Mouse (Mus musculus) heart, postnatal 25 days (tissue): ENCODE data around the gene Dnajb1. TPM values are rescaled to one million over a fixed set of nuclear protein-coding genes. Genes with fewer than 3 reads are reported as not detected.

Experiments used
- DNase-seq: peaks from one replicate; pipeline ENCODE4 v3.0.0; 2022; ENCODE audit warnings: low spot score
- intact Hi-C: fragments of 180-260 bp; cut with DNase I; formaldehyde crosslinking; loops from one replicate; pipeline ENCODE4 v1.15.1; 2025
- total RNA-seq, 2 experiments: library from RNA; stranded (reverse); gene quantifications; 2 replicates each; pipeline ENCODE4 v1.2.3; 2021

Dnajb1 gene
- total RNA-seq, 2 experiments from 2014 or later: 10.4 to 17.6 TPM

DNA sequence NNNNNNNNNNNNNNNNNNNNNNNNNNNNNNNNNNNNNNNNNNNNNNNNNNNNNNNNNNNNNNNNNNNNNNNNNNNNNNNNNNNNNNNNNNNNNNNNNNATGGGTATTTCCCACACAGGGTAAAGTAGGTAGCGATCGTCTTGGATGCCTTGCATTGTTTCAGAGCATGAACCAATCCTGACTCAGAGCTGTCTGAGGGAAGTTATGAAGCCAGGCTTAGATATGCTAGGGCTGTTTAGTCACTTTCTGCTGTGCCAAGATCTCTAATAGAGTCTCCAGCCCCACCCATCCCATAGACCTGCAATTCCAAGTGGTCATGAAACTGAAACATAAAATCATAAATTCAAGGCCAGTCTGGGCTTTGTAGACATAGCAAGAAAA is 5.4 kb upstream of the Dnajb1 start:
- no peak for DNase-seq
- intact Hi-C loops: no loop called here

DNA sequence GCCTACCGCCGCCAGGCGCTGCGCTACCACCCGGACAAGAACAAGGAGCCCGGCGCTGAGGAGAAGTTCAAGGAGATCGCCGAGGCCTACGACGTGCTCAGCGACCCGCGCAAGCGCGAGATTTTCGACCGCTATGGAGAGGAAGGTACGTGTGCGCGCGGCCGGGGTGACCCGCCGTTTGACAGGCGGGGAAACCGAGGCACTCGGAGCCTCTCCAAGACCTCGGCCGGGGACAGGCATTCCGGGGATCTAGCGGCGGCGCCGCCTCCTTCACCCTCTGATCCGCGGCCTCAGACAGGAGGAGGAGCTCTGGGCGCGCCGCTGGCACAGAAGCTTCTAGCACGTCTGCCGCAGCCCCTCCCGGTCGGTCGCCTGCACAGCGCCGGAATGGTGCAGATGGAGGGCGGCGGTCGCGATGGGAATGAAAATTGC is 421 bp downstream of the Dnajb1 start:
- intact Hi-C loops: loop anchor here (2.0 to 5.0 kb wide), 3 partner anchors 14 to 1239 kb away; partner anchors contain the start of genes Calr and Ndufb7

GRCm38 (mm10) chr8:83609086-83609485 is 1.1 kb downstream of the Dnajb1 start:
- intact Hi-C loops: loop anchor here (2.0 to 5.0 kb wide), 3 partner anchors 14 to 1238 kb away; partner anchors contain the start of genes Calr and Ndufb7
- no peak for DNase-seq

More for the DNA sequence above, 421 bp downstream of the Dnajb1 start:
- DNase-seq: peak; percentile 75

DNA sequence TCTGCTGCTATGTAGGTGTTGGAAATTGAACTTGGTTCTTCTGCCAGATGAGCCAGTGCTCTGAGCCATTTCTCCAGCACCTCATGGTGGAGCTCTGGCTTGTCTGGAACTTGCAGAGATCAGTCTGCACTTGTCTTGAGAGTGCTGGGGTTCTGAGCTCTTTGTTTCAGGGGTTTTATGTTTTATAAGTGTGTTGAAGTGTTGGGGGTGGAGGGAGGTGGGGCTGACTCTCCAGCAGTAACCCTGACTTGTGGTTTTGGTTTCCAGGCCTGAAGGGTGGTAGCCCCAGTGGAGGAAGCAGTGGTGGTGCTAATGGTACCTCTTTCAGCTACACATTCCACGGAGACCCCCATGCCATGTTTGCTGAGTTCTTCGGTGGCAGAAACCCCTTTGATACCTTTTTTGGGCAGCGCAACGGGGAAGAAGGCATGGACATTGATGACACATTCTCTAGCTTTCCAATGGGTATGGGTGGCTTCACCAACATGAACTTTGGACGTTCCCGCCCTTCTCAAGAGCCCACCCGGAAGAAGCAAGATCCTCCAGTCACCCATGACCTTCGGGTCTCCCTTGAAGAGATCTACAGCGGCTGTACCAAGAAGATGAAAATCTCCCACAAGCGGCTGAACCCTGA is 1.7 kb downstream of the Dnajb1 start:
- intact Hi-C loops: loop anchor here (2.0 to 10.0 kb wide), 4 partner anchors 13 to 1238 kb away; partner anchors contain the start of genes Calr and Ndufb7

DNA sequence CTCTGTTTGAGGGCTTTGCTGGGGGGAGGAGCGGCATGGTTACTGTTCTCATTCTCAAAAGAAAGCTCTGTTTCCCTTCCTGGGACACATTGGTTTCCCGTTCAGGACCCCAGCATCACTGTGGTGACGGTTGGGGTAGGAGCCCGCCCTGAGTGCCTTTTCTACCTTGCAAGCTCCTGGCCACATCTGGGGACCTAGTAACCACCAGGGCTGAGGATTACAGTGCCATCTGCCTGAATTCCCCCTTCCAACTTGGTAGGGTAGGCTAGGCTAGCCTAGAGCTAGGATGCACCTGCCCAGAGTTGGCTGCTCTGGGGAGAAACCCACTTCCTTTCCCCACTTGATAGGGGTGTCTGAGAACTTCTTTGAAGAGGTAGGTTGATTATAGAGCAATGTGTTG is 3.9 kb downstream of the Dnajb1 start:
- no peak for DNase-seq
- intact Hi-C loops: loop anchor here (10.0 kb wide), 1 partner anchor 167 kb away; no protein-coding TSS in a partner anchor

More for the DNA sequence above, 1.7 kb downstream of the Dnajb1 start:
- no peak for DNase-seq

DNA sequence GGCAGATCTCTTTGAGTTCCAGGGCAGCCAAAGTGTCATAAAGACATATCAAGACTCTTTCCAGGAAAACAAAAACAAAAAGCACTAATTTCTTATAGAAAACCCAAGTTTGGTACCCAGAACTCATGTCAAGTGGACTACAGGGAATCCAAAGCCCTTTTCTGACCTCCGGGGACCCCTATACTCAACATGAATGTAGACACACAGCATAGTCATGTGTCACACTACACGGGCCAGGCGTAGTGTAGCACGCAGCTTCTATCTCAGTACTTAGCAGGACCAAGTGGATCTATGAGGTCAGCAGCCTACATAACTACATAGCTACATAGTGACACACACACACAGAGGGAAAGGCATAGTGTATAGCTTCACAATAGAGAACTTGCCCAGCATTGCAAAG is 5.7 kb downstream of the Dnajb1 start:
- intact Hi-C loops: loop anchor here (10.0 kb wide), 1 partner anchor 169 kb away; no protein-coding TSS in a partner anchor
- no peak for DNase-seq

GRCm38 (mm10) chr8:83616625-83617024 is 8.6 kb downstream of the Dnajb1 start:
- intact Hi-C loops: loop anchor here (10.0 kb wide), 1 partner anchor 172 kb away; no protein-coding TSS in a partner anchor
- DNase-seq: no peak

DNA sequence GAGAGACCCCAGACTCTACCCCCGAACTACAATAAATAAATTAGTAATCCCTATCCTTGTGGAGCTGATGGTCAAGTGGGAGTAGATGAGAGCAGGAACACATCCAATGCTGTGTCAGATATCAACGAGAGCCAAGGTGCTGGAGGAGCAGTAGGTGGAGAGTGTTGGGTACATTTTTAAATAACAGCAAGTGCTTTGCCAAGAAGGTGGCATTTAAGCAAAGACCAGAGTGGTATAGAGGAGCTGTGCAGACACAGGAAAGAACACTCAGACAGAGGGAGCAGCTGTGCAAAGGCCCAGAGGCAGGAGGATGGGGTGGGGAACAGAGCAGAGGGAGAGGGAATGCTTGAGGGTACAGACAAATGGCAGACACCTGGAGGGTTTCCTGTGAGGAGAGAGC is 9.1 kb downstream of the Dnajb1 start:
- intact Hi-C loops: loop anchor here (10.0 kb wide), 1 partner anchor 172 kb away; no protein-coding TSS in a partner anchor
- DNase-seq: no peak

GRCm38 (mm10) chr8:83618566-83618965 is 10.6 kb downstream of the Dnajb1 start:
- intact Hi-C loops: loop anchor here (10.0 kb wide), 1 partner anchor 174 kb away; no protein-coding TSS in a partner anchor
- DNase-seq: no peak

- DNase-seq: no peak
- intact Hi-C loops: loop anchor here (10.0 kb wide), 1 partner anchor 175 kb away; no protein-coding TSS in a partner anchor
Measured at GRCm38 (mm10) chr8:83619568-83620285, 11.7 kb downstream of the Dnajb1 start.

DNA sequence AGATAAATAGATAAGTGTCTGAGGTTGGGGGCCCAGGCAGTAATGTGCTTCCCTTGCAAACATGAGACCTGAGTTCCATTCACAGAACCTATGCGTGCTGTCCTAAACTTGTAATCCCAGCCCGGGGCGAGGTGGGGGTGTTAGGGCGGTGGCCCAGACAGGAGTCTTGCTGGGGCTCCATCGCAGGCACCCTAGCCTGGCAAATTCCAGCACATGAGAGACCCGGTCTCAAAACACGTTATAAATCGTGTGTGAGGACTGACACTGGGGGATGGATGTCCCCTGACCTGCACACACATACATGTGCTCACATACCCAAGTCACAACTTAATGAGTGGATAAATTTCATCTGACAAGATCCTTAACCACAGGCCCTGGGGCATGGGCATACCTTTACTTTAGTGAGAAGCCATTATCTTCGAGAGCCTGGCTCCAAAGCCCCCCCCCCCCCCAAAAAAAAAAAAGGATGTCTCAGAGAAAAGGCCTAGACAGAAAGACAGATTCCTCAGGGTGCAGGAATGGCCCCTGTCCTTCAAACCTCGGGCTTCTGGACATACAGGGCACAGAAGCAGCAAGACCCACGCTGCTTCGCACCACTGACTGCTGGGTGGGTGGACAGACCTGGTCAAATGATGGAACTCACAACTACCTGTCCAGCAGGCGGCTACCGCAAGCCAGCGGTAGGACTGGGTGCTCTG is 13.8 kb downstream of the Dnajb1 start:
- intact Hi-C loops: loop anchor here (2.0 kb wide), 2 partner anchors 13 to 55 kb away; partner anchors contain the start of genes Dnajb1 and Ndufb7
- DNase-seq: no peak

DNA sequence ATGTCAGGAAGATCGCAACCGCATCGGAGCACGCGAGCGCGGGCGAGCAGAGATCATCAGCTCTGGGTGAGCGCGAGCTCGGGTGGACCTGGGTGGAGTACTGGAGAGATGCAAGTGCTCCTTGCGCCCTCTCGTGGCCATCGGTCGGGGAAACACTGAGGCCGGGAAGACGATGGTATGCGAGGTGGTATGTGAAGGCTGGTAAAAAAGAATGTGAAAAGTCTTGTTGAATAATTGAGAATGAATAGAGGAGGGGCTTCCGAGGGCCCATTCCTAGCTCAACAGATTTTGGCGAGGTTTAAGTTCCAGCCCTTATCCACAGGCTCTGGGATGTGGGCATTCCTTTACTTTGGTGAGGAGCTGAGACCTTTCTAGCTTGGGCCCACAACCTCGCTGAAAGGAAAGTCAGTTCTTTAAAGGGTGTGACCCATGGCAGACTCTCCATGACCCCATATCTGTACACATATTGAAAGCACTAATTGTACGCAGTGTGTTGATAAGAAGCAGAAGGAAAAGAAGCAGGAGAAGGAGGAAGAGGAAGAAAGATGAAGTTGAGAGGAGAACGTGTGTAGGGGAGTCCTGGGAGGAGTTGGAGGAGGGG is 14.5 kb downstream of the Dnajb1 start:
- peak; percentile 58 for DNase-seq

GRCm38 (mm10) chr8:83623549-83623948 is 15.6 kb downstream of the Dnajb1 start:
- no peak for DNase-seq
- intact Hi-C loops: loop anchor here (2.0 kb wide), 2 partner anchors 15 to 57 kb away; partner anchors contain the start of genes Dnajb1 and Ndufb7

More for the DNA sequence above, 14.5 kb downstream of the Dnajb1 start:
- intact Hi-C loops: loop anchor here (2.0 kb wide), 2 partner anchors 14 to 56 kb away; partner anchors contain the start of genes Dnajb1 and Ndufb7

DNA sequence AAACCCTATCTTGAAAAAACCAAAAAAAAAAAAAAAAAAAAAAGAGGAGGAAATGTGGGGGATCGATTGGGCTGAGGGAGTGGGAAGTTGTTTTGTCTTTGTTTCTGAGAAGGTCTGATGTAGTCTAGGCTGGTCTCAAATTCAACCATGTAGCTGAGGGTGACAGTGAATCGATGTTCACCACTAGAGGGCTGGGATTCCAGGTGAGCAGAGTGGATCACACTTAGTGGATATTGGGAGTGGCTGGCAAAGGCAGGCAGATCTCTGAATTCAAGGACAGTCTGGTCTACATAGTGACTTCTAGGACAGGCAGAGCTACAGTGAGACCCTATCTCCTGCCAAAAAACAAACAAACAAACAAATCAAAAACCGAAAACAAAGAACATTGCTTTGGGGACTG is 16.7 kb downstream of the Dnajb1 start:
- intact Hi-C loops: no loop called here
- no peak for DNase-seq

GRCm38 (mm10) chr8:83625676-83626299 is 17.8 kb downstream of the Dnajb1 start:
- DNase-seq: no peak
- intact Hi-C loops: no loop called here

GRCm38 (mm10) chr8:83632083-83632707 is 24.2 kb downstream of the Dnajb1 start:
- intact Hi-C loops: no loop called here

DNA sequence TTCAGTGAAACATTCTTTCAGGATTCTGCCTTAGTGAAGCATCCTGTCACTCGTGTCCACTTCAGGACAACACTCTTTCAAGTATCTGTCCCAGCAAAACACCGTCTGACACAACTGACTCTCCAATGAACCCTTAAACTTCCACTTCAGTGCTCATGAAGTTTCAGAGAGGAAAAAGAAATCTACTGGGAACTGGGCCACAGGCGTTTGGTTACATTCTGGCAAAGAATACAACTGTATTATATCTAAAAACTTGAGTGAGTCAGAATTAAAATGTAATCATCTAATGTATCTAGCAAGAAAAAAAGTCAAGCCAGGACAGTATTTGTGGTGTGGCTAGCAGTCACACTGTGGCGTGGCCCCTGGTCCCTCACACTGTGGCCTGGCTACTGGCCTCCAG is 30.9 kb downstream of the Dnajb1 start:
- no peak for DNase-seq
- intact Hi-C loops: no loop called here

More at GRCm38 (mm10) chr8:83632083-83632707, 24.2 kb downstream of the Dnajb1 start:
- DNase-seq: no peak

DNA sequence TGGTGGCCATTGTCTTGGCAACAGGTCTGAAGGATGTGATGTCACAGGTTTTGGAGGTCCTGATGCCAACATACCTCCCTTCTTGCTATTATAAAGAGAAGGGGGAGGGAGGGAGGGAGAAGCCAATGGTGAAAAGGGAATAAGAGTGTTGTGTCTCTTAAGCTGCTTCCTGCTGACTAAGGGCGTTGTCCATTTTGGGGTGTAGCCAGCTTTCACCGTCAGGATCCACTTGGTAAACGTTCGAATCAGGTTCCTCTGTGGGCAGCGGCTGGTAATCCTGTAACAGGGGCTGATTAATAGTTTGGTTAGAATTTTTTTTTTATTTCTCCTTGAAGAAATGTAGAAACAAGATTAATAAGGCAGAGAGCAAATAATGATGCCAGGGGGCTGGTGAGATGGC is 31.7 kb downstream of the Dnajb1 start:
- DNase-seq: no peak
- intact Hi-C loops: no loop called here

GRCm38 (mm10) chr8:83647511-83647910 is 39.5 kb downstream of the Dnajb1 start:
- intact Hi-C loops: no loop called here
- DNase-seq: no peak
